Mouse (Mus musculus) cerebellum, adult (tissue): ENCODE measurements around the gene Ifngr2.
A peak's percentile ranks its signal among the peaks of the same experiment; 100 is the strongest.

Experiments used
- ATAC-seq: cut with Nextera tagmentation; 2 replicates; pipeline ENCODE4 v1.9.2; 2017; ENCODE audit warnings: mild to moderate bottlenecking, moderate library complexity, mixed read lengths; ENCODE audit not compliant: insufficient number of reproducible peaks, low FRiP score, low TSS enrichment

Gene Ifngr2

DNA sequence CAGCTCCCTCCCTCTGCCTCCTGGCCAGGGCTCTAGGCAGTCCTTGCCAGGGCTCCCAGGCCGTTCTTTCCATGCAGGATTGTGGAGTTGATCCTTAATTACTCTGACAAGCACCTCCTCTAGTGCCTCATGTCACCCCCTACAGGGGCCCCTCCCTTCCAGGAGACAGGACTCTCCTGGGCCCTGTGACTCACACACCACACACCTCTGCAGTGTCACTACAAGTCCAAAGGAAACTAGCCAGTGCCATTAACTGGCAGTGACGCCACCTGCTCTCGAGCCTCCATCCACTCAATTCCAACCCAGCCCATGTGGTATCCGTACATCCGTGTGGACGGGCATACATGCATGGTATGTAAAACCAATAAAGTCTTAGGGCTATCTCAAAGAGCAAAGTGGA lies 12.0 kb upstream of the Ifngr2 start:
- no peak for ATAC-seq

DNA sequence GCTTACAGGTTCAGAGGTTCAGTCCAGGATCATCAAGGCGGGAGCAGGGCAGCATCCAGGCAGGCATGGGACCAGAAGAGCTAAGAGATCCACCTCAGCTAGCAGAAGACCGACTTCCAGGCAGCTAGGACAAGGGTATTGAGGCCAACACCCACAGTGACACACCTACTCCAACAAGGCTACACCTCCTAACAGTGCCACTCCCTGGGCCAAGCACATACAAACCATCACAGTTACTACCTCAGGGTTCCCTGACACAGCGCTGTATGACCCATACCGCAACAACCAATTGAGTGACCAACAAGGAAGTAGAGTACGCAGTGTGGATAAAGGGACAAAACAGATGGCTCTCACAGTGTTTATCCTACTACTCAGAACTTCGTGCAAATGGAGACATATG lies 10.5 kb upstream of the Ifngr2 start:
- ATAC-seq: no peak

DNA sequence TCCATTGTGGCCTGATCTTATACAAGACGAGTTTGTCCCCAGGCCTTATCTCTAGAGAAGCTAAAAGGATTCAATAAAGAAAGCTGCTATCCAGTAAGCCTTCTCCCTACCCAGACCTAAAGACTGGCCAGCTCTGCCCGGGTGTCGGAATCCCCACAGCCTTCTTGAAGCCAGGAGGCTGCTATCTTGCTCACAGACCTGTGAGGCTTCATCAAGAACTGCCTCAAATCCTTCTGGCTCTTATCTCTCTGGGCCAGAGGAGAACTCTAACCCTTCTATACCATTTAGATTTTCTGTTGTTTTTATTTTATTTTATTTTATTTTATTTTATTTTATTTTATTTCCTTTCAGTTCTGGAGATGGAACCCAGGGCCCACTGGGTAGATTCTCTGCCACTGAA lies 9.8 kb upstream of the Ifngr2 start:
- no peak for ATAC-seq

DNA sequence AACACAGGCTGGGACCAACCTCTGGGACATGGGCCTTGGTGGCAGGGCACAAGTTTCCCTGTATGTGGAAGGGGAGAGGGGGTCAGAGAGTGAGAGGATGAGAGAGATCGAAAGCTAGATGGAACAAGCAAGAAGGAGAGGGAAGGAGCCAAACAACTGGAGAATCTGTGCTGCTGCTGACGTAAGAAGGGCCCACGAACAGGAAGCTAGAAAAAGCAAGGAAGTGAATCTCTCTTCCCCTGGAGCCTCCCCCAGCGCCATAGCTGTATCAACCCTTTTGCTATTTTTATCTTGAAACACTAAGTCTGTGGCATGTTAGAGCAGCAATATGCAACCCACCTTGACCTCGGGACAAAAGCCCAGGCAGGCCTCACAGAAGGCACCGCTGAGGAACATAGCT lies 8.8 kb upstream of the Ifngr2 start:
- ATAC-seq: no peak

DNA sequence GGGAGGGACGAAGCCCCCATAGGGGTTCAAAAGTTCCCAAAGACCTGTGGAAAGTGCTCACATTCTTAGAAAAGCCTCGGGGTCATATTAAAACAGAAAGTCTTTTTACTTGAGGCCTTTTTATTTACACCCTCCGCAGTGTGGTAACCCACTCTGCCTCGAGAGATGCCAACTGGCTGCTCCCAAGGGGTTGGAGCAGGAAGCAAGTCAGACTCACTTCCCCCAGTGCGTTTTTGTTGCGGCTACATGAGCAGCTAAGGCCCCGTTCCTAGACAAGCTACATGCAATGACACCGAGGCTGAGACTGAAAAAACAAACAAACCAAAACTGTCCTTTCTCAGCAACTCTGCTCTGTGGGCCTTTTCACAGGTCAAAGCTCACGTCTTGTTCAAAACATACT lies 8.4 kb upstream of the Ifngr2 start:
- ATAC-seq: no peak

DNA sequence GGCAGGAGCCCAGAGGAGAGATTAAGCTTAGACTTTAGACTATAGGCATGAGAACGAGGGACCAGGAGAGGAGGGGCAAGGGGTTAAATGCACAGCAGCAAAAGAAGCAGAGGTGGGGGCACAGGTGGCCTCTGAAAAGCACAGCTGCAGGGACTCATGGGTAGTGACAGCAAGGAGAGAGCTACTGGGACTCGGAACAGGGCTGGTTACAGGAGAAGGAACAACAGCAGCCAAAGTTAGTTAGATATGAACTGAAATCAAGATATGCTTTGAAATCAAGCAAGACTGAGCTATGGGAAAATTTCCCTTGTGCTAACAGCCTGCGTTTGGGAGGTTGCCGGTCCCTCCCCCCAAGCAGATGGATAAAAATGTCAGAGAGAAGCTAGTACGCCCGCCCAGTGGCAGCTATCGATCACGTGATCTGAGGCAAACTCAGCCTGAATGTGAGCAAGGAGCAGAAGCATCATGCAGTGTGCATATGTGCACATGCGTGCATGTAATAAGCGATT lies 5.2 kb upstream of the Ifngr2 start:
- no peak for ATAC-seq

DNA sequence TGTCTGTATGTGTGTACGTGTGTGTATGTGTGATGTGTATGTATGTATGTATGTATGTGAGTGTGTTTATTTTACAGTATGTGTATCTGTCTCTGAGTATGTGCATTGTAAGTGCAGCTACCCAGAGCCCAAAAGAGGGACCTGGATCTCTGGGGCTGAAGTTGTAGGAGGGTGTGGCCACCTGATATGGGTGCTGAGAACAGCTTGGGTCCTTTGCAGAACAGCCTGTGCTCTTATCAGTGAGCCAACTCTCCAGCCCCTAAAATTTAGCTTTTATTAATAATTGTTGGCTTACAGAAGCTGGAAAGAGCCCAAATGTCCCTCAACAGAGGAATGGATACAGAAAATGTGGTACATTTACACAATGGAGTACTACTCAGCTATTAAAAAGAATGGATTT lies 3.3 kb upstream of the Ifngr2 start:
- ATAC-seq: no peak

DNA sequence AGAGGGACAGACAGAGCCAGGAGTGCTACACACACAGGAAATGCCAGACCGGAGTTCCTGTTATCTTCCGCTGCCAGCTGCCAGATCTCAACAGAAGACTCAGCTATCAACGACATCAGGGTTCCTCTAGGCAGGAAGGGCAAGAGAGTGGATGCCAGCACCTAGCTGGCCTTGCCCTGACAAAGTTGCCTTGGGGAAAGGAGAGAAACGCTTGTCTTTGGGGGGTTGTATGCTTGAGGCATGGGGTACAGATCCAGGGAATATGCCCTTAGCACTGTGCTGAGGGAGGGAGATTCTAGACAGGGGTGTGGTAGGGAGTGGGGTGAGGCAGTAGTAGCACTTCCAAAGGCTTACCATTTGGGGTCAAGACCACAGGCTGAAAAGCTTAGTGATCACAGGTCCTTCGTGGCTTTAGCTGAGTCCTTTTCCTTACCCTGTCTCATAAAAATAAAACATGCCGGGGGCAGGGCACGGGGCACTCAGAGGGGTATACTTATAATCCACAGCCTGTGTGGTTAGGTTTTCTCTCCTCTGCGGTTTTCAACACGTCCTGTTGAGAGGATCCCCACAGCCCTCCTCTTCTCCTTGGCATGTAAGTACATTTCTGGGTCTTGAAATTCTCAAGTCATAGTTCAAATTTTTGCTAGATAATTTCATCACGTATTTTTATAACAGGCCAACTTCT lies 1.1 kb upstream of the Ifngr2 start:
- no peak for ATAC-seq

DNA sequence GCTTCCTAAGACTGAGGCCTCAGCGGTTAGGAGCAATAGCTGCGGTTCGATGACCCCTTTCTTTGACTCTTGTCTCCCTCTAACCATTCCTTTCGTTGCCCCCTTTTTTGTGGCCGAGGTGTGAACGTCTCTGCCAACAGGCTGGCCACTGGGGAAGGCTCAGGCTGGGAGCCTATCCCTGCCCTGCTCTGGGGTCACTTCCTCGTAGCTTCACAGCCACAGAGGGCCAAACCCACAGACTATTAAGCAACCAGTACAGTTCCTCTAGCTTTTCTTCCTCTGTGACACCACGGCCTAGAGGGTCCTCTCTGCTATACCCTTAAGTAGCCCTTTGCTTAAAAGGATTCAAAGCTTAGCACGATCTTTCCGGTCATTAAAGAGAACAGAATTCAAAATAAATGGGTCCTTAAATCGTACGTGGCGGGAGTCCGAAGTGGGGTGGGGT lies 459 bp upstream of the Ifngr2 start:
- ATAC-seq: 0 out of 2 replicates have a peak, but pooled peaks have one; percentile 12

DNA sequence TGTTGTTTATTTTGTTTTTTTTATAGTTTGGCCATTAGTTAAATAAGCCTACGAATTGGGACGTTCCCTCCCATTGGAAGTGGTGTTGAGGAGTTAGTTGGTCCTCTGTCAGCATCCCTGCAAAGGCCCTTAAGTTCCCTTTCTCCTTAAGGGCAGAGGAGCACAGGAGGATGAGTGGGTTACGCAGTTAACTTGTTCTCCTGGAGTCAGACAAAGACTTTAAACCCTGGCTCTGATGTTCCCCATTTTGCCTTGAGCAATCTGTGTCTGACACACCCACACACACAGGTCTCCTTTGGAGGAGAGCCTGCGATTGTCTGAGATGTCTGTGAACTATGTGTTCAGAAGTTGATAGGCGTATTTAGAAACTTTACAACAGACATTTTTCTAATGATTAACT lies 1.1 kb downstream of the Ifngr2 start:
- ATAC-seq: no peak

DNA sequence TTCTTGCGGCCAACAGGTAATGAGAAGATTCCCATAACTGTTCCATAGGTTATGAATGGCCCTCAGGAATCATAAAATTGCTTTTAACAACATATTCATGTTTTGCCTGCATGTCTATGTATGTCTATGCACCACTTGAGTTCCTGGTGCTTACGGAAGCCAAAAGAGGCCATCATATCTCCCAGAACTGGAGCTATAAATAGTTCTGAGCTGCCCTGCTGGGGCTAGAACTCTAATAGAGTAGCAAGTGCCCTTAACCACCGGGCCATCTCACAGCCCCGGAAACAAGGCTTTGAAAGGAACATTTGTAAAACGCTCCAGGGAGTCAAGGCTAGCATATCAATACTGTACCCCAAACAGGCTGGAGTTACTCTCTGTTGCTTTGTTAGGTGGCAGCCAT lies 1.7 kb downstream of the Ifngr2 start:
- ATAC-seq: no peak

DNA sequence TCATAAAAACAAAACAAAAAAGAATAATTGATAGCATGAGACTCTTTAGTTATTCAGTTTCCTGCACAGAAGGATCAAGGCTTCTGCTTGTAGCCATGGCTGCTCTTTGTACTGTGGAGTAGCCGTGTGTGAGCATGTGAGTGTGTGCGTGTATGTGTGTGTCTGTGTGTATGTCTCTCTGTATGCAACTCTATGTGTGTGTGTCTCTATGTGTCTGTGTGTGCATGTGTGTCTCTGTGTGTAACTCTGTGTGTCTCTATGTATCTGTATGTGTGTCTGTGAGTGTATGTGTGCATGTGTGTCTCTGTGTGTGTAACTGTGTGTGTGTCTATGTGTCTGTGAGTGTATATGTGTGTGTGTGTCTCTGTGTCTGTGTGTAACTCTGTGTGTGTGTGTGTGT lies 2.1 kb downstream of the Ifngr2 start:
- ATAC-seq: no peak

DNA sequence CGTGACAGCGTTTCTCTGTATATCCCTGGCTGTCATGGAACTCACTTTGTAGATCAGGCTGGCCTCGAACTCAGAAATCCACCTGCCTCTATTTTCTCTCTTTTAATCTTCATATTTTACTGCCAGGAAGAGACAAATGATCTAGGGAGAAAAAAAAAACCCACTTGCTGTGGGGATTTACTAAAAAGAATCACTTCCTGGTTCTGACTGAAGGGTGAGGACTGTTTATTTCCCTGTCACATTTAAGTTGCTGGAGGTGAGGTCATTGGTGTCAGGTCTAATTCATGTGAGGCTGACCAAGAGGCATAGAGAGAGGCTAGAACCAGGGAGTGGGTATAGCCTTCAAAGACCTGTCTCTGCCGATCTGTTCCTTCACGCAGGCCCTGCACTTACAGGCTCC lies 2.7 kb downstream of the Ifngr2 start:
- ATAC-seq: no peak

DNA sequence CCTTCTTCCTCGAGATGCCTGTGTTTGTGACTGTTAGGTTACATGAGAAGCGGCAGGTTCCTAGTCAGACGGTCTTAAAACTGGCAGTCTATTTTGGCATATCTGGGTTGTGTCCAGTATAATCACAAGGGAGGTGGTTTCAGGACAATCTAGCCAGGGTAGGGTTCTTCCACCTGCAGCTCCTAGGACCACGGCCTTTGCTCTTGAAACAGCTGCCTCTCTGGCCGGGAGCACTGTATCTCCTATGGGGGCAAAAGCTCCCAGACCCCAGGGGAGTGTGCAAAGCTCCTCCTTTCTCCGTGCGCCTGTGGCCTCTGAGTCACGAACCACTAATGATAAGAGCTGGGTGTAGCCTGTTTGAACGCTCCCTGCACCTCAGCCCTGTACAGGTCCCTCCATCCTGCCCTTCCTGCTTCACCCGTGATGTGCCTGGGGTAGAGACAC lies 4.2 kb downstream of the Ifngr2 start:
- no peak for ATAC-seq

DNA sequence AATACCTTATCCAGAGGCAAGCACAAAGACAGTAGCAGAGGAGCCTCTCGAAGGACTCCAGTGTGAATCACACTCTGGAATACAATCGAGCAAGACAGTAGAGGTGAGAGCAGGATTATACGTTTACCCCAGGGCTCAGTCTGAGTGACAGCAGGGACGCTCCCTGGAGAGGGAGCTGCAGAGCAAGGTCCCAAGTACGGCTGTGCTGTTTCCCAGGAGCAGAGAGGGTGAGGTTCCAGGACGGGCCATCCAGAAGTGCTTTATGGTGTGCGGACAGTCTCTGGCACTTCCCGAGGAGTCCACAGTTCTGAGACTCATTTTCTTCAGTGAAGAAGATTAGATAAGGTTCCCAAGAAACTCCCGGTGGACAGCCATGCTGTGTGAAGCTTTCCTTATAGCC lies 5.2 kb downstream of the Ifngr2 start:
- no peak for ATAC-seq

DNA sequence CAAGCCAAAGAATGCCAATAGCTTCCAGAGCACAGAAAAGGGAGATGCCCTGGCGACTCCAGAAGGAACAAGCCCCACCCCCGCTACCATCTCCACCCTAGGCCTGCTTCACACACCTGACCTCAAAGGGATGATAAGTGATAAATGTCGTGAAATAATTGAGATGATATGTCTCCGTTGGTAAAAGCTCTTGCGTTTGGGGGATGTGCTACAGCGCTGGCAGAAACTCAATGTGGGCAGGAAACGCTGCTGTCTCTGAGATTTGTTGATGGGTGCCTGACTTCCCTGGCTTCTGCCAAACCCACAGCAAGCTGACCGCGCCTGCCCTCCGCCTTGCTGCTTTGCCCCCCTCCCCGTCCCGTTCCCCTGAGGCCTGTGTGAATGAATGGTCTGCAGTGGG lies 6.8 kb downstream of the Ifngr2 start:
- no peak for ATAC-seq

DNA sequence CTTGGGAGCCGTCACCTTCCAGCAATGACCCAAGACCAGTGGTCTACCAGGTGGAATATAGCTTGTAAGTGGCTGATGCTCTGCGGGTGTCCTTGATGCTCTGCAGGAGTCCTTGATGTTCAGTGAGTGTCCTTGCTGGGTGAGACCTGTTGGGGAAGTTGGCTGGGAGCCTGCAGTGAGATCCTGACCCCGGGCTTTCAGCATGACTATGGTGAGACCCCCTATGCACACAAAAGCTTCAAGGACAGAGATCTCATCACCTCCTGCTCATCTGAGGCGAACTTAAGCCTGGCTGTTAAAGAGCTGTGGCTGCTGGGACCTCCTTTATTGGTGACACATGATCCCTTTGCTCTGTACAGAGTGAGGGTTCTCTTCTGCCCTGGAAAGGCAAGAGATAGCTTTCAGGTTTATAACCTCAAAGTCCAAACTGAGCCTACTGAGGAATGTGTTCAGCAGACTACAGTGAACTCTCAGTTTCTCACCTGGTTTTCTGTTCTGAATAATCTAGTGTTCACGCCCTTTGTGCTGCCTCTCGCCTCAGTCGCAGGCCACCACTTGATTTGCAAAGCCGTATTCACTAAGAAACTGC lies 8.2 kb downstream of the Ifngr2 start:
- no peak for ATAC-seq

DNA sequence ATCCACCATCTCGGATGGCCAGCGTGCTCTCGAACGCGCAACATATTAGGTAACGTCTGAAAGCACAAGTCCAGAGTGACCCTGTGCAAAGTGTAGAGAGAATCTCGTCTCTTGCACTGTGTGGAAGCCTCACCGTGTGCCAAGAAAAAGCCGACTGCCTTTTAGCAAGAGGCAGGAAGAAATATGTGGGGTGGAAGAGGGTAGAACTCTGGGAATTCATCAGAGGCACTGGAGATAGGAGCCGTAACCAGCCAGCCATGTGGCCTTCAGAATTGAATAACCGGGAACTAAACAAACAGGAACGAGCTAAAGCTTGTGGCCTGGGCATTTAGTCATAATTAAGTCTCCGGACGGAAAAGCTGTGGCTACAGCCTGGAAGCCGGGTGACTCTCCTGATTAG lies 9.8 kb downstream of the Ifngr2 start:
- no peak for ATAC-seq

DNA sequence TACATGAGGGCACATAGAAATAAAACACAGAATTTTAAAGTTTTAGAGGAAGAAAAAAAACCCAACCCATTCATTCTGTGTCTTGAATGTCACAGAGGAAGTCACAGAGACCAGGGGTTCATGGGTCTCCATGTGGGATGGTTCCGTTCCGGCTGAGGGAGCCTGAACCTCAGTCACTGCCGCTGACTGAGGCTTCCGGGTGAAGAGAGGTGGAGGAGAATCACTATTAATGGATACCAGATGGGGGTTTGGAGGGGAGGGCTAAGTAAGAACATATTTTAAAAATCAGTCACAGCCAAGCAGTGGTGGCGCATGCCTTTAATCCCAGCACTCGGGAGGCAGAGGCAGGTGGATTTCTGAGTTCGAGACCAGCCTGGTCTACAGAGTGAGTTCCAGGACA lies 10.3 kb downstream of the Ifngr2 start:
- no peak for ATAC-seq

DNA sequence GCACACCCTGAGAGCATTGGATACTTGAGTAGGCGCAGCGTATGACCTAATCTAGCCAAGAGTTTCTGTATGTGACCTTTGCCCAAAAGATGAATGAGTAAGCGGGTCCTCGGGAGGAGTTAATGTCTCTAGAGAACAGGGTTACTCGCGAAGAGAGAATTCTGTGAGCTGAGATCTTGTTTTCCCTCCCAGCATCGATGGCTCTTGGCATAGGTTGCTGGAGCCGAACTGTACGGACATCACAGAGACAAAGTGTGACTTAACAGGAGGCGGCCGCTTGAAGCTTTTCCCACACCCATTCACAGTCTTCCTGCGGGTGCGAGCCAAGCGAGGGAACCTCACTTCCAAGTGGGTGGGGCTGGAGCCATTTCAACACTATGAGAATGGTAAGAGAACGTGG lies 10.8 kb downstream of the Ifngr2 start:
- ATAC-seq: no peak

DNA sequence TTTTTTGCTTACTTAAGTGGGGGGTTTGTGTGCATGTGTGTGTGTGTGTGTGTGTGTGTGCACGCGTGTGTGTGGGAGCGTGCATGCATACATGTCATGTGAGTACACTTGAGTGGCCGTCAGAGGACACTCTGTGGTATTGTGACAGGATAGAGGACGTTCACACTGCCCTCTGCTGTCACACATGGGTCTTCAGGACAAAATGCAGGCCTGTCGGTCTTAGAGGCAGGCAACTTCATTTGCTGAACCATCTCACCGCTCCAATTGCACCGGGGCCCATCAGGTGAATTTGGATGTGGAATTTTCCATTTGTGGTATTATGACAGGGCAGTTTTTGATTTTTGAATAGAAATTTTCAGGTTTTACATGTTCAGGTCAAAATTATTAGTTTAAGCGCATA lies 14.2 kb downstream of the Ifngr2 start:
- peak; percentile 70; the same call in 1 of the 2 replicates for ATAC-seq
